Mouse (Mus musculus) neural tube, embryonic 10.5 days (tissue): ENCODE results near the gene Olfr551.
"Not testable (repeated sequence)": the region's sequence is repeated elsewhere in the genome, so short reads cannot be mapped to it uniquely, and the experiment has no call there.

Source experiments
- DNase-seq: peaks from one replicate; pipeline ENCODE4 v3.0.0-alpha.2; 2017; ENCODE audit warnings: low spot score; ENCODE audit errors: extremely low spot score

The Olfr551 gene

DNA sequence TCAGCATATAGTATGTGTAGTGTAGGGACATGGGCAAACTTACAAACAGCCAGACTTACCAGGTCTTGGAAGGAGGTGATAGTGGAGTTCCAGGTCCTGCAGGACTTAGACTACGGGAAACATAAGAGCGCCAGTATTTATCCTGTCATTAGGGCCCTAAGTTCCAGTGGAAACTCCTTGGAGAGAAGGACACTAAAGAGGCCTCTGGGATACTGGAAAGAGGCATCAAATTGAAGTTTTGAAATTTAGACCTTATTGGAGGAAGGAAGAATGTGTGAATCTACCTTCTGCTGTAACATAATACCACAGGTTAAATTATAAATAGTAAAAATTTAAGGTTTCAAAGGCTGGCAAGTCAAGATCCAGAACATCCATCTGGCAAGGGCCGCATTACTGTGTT lies at the start of gene Olfr551:
Olfr551 (minus strand) TSS at position 101 of the 400 bp plus-strand sequence.
- DNase-seq: no peak

- no peak for DNase-seq
Observed at GRCm38 (mm10) chr7:102638132-102638531, 46.4 kb upstream of the Olfr551 start, which contains the start of gene Olfr554. Olfr554 (plus strand) TSS chr7:102638432.

- DNase-seq: no peak
Observed at GRCm38 (mm10) chr7:102636665-102637064, 45.0 kb upstream of the Olfr551 start.

- not testable (repeated sequence) for DNase-seq
Observed at GRCm38 (mm10) chr7:102620368-102620767, 28.7 kb upstream of the Olfr551 start.

DNA sequence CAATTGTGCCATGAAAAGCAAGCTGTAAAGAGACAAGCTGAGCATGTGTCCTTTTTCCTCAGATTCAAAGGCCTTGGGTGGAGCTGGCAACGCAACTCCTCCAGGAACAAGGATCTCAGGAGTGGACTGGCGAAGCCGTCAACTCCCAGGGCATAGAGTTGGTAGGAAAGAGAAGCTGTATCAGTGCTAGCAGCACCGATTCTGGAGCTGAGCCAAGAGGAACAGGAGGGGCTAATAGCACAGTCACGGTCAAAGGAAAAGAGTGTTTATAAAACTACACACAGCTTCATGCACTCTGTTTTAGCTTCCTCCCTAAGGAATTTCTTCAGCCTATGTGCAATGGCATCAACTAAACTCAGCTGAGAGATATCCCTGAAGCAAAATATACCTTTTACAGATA lies 27.9 kb upstream of the Olfr551 start:
- DNase-seq: no peak

DNA sequence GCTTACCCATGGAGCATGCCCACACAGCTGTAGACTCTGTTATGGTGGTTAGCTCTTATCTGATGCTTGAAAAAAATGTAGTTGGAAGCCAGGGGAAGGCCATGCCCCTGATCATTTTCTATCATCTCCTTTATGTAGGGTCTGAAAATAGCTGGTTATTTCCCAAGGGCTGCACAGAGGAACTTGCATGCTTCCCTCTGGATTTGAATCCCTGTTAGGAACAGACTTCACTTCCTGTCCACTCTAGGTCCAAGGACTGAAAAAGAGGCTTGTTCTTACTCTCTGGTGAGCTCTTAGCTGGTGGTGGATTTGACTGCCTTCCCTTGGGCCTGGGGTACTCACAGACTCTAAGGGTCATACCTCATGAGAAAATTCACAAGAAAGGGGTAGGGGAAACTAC lies 26.4 kb upstream of the Olfr551 start, which contains the start of gene Olfr553:
Olfr553 (minus strand) TSS at position 101 of the 400 bp plus-strand sequence.
- no peak for DNase-seq

- no peak for DNase-seq
Observed at GRCm38 (mm10) chr7:102597378-102598031, 5.8 kb upstream of the Olfr551 start, which contains the start of gene Olfr552. Olfr552 (plus strand) TSS chr7:102597770.

DNA sequence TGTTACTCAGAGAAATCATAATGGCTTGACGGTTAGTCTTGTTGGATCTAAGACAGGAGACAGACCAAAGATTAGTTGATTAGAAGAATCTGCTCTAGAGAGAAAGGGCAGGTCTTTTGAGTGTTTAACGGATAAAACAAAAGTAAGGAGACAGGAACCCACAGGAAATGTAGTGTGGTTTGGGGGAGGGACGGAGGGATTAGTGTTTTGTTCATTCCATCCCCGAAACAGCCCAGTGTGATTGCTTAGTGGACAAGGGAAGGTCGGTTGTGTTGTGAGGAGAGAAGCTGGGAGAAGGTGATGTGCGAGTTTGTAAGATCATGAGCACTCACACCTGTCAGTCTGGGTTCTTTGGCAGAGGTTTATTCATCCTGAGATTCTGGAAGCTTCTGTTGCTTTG lies 15.7 kb downstream of the Olfr551 start:
- DNase-seq: no peak

- DNase-seq: no peak
Observed at GRCm38 (mm10) chr7:102573174-102573830, 18.4 kb downstream of the Olfr551 start.

DNA sequence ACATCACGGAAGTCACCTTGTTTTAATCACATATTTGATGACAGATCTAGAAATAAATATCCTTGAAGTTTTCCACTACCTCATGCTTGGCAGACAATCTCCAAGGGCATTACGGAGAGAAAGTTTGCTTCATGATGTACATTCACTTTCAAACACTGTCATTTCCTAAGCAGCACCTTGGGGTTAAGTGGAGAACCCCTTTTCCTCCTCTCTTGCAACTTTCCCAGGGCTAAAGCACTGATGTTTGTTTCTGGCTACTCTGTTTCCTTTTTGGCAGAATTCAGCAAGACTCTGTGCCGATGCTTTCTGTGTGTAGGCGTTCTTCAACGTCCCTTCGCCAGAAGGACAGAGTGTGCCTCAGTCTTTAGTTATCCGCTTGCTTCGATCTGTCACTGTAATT lies 20.5 kb downstream of the Olfr551 start, which contains the start of gene Olfr550:
Olfr550 (plus strand) TSS at position 301 of the 400 bp plus-strand sequence.
- DNase-seq: no peak

- DNase-seq: no peak
Observed at GRCm38 (mm10) chr7:102566219-102566618, 25.5 kb downstream of the Olfr551 start.

DNA sequence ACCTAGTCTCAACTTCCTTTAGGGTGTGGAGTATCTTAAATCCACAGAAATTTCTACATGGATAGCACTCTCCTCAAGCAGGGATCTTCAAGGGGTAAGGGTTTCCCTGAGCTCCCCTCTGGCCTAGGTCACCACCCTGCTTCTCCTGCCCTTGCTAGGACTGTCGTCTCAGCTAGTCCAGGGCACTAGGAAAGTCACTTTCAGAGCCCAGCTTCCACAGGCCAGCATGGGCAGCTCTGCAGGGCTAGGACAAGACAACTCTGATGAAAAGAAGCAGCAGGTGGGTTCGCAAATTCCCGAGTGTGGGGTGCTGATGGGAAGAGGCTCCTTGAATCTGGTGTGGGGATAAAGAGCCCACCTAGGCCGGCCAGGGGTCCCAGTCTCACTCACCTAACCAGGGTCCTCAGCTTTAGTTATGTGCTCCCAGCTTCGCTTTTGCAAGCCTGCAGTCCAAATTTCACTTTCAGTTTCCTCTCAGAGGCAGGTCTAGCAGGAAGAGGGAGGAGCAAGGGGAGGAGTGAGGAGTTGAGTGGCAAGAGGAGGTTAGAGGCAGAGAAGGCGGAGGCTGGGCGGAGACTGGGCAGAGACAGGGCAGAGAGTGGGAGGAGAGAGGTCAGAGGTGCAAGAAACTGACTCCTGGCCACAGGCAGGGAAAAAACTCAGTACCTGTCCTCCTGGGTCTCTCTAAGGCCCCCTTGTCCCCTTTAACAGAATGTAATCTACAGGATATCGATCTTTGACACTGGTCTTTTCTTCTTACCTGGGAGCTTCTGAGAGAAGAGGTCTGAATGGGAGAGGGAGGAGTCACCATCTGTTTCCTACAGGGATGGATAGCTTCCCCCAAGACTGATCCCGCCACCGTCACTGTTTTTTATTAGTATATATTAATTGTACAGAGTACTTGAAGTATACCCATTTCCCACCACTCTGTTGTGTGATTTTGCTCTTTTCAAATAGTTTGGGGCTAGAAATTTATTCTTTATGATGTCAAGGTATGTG lies 26.4 kb downstream of the Olfr551 start, which contains the start of gene Trim21:
Trim21 (minus strand) TSS at position 488 of the 999 bp plus-strand sequence.
- DNase-seq: peak; percentile 55

- no peak for DNase-seq
Observed at GRCm38 (mm10) chr7:102553279-102553678, 38.4 kb downstream of the Olfr551 start.

DNA sequence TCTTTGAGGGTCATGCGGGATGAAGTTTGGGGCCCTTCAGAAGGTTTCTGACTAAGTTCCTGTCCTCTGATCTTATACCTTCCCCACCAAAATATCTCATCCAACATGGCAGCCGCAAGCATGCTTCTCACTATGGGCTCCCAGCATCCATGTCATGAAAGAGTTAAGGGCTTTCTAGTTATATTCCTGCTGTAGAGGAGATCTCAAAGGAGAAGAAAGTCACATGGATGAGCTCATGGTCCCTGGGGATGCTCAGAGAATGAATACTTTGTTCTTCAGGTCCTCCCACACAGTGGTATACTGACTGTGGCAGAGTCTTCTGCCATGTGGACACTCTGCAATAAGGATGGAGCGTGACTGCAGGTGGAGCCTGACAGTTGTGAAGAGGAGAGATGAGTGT lies 42.1 kb downstream of the Olfr551 start, which contains the start of gene Olfr549:
Olfr549 (plus strand) TSS at position 301 of the 400 bp plus-strand sequence.
- no peak for DNase-seq

DNA sequence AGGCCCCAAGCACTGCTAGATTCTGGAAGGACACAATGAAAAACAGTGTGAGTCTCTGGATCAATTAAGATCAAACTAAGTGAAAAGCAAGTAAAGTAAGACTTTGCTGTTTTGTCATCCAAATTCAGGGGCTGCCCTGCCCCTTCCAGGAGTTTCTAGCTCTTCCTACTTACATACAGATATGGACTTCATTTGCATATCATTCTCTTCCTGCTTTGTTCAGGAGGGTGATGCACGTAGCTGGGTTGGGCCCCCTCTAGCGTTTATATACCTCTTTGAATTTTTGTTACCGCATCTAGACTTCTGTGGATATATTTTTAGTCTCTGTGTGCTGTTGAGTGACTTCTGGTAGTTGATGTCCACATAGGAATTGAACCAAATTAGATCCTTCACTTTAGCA lies 50.4 kb downstream of the Olfr551 start:
- DNase-seq: no peak

GRCm38 (mm10) chr7:102540596-102540995 lies 51.1 kb downstream of the Olfr551 start, which contains the start of gene Olfr548-ps1:
Olfr548-ps1 (plus strand) TSS chr7:102540896.
- DNase-seq: no peak

GRCm38 (mm10) chr7:102534449-102534848 lies 57.2 kb downstream of the Olfr551 start, which contains the start of gene Olfr547:
Olfr547 (plus strand) TSS chr7:102534749.
- DNase-seq: no peak
